Mouse (Mus musculus) forebrain, embryonic 11.5 days (tissue): ENCODE results near the gene Tmtc2. TPM values are rescaled to one million over a fixed set of nuclear protein-coding genes. Genes with fewer than 3 reads are reported as not detected.

Experiments
- ATAC-seq: fragments of 200-750 bp; cut with Nextera tagmentation; replicated peaks from 2 replicates; pipeline ENCODE4 v1.8.0; 2017; ENCODE audit warnings: moderate TSS enrichment; ENCODE audit not compliant: low FRiP score
- DNase-seq: peaks from one replicate; pipeline ENCODE4 v3.0.0-alpha.2; 2017; ENCODE audit warnings: low spot score
- H3K27ac ChIP-seq: fragments of 300-500 bp; sonication (generic); 2 replicates; pipeline ENCODE4 v1.5.1; 2014; ENCODE audit warnings: low read depth, low read length
- H3K27me3 ChIP-seq: fragments of 300-500 bp; sonication (generic); 2 replicates; pipeline ENCODE4 v1.6.1; 2014; ENCODE audit warnings: mild to moderate bottlenecking, low read length, mixed read lengths; ENCODE audit not compliant: control insufficient read depth, insufficient read depth
- H3K36me3 ChIP-seq: fragments of 300-500 bp; sonication (generic); 2 replicates; pipeline ENCODE4 v1.6.1; 2014; ENCODE audit warnings: mild to moderate bottlenecking, low read length, moderate library complexity, mixed read lengths; ENCODE audit not compliant: control insufficient read depth, insufficient read depth
- H3K4me1 ChIP-seq: fragments of 300-500 bp; sonication (generic); replicated peaks from 2 replicates; pipeline ENCODE4 v1.6.1; 2014; ENCODE audit warnings: low read length, mixed read lengths; ENCODE audit not compliant: control insufficient read depth, insufficient read depth
- H3K4me2 ChIP-seq: fragments of 300-500 bp; sonication (generic); 2 replicates; pipeline ENCODE4 v1.6.1; 2014; ENCODE audit warnings: low read depth, mild to moderate bottlenecking, low read length, moderate library complexity, mixed read lengths; ENCODE audit not compliant: severe bottlenecking
- H3K4me3 ChIP-seq: fragments of 300-500 bp; sonication (generic); 2 replicates; pipeline ENCODE4 v1.5.1; 2014; ENCODE audit warnings: low read depth, low read length
- H3K9ac ChIP-seq: fragments of 300-500 bp; sonication (generic); 2 replicates; pipeline ENCODE4 v1.6.1; 2014; ENCODE audit warnings: low read length
- H3K9me3 ChIP-seq: fragments of 300-500 bp; sonication (generic); 2 replicates; pipeline ENCODE4 v1.6.1; 2016; ENCODE audit warnings: low read length, mixed read lengths; ENCODE audit not compliant: control insufficient read depth
- WGBS: fragments of 180-500 bp; shearing (Covaris S2); extraction: QIAGEN DNeasy Blood & Tissue Kit; methylation state at CpG from one replicate; pipeline ENCODE4 v1.1.7; 2014; 5-methylcytosine and 5-hydroxymethylcytosine counted together
- polyA plus RNA-seq: library from polyadenylated mRNA; unstranded; fragments of >200 nt; fragmentation: Nextera tagmentation; extraction: Ambion mirVana; gene quantifications from 2 replicates; pipeline ENCODE4 v1.2.1, GENCODE M21; 2014

Gene Tmtc2
- polyA plus RNA-seq, 1 experiment from 2014 or later, result 4.0 TPM

GRCm38 (mm10) chr10:105574695-105575660 lies 727 bp upstream of the Tmtc2 start:
- no peaks in the 10 kb centered on the region for H3K36me3 ChIP-seq
- peak overlapping the region; percentile 24 for H3K9ac ChIP-seq
- under 1% methylated on average over 44 of the region's 44 CpGs for WGBS
- H3K27me3 ChIP-seq, result peaks cover 9% of the 10 kb centered on the region; the same call in 1 of the 2 replicates
- no peak overlapping the region for H3K27ac ChIP-seq
- H3K4me1 ChIP-seq, result 0 out of 2 replicates have a peak, but pooled peaks cover 1% of the 10 kb centered on the region
- no peaks in the 10 kb centered on the region for H3K9me3 ChIP-seq
- peak overlapping the region; percentile 53 for H3K4me3 ChIP-seq
- peak overlapping the region; percentile 82 for H3K4me2 ChIP-seq
- ATAC-seq (peak; percentile 81), DNase-seq (peak; percentile 96)

GRCm38 (mm10) chr10:105573306-105573907 lies 844 bp downstream of the Tmtc2 start:
- Histone ChIP-seq H3K9ac (peak overlapping the region; percentile 64), H3K4me3 (peak overlapping the region; percentile 53), H3K36me3 (no peaks in the 10 kb centered on the region), H3K27me3 (peaks cover 9% of the 10 kb centered on the region; the same call in 1 of the 2 replicates), H3K9me3 (no peaks in the 10 kb centered on the region), H3K4me2 (peak overlapping the region; percentile 82), H3K27ac (no peak overlapping the region), H3K4me1 (0 out of 2 replicates have a peak, but pooled peaks cover 1% of the 10 kb centered on the region)
- WGBS, result under 1% methylated on average over 37 of the region's 37 CpGs
- ATAC-seq, result peak; percentile 8
- no peak for DNase-seq

DNA sequence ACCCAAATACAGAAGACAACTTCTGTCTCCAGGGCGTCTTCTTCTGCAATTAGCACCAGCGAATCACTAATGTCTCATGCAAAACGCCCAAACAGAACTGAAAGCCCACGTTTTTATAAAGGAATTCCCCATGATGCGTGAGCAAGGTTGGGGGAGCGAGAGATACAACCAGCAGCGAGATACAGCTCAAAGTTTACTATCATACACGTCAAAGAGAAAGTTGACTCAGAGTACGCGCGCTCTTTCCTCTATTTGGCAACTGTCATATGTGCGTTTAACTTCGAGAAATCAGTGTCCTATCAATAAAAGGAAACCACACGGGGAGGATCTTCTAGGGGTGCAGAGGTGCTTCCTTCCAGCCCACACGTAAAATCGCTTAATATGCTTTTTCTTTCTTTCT lies 1.4 kb downstream of the Tmtc2 start:
- no peaks in the 10 kb centered on the region for H3K9me3 ChIP-seq
- WGBS, result 2% methylated on average over 16 of the region's 16 CpGs
- H3K36me3 ChIP-seq, result no peaks in the 10 kb centered on the region
- 0 out of 2 replicates have a peak, but pooled peaks cover 1% of the 10 kb centered on the region for H3K4me1 ChIP-seq
- no peak overlapping the region for H3K27ac ChIP-seq
- ATAC-seq, result no peak
- 0 out of 2 replicates have a peak overlapping the region, but pooled peaks have one; percentile 21 for H3K9ac ChIP-seq
- H3K4me3 ChIP-seq, result peak overlapping the region; percentile 53
- DNase-seq, result peak; percentile 50
- peaks cover 9% of the 10 kb centered on the region; the same call in 1 of the 2 replicates for H3K27me3 ChIP-seq
- H3K4me2 ChIP-seq, result peak overlapping the region; percentile 82

GRCm38 (mm10) chr10:105572301-105572700 lies 1.9 kb downstream of the Tmtc2 start:
- Histone ChIP-seq H3K4me1 (0 out of 2 replicates have a peak, but pooled peaks cover 1% of the 10 kb centered on the region), H3K9ac (no peak overlapping the region), H3K27me3 (peaks cover 9% of the 10 kb centered on the region; the same call in 1 of the 2 replicates), H3K27ac (no peak overlapping the region), H3K9me3 (no peaks in the 10 kb centered on the region), H3K4me3 (peak overlapping the region; percentile 53), H3K4me2 (peak overlapping the region; percentile 82), H3K36me3 (no peaks in the 10 kb centered on the region)
- no peak for ATAC-seq
- WGBS, result 23% methylated on average over 7 of the region's 7 CpGs
- DNase-seq, result no peak

GRCm38 (mm10) chr10:105571831-105572230 lies 2.4 kb downstream of the Tmtc2 start:
- no peaks in the 10 kb centered on the region for H3K36me3 ChIP-seq
- no peak for DNase-seq
- 59% methylated on average over 4 of the region's 4 CpGs for WGBS
- no peak overlapping the region for H3K9ac ChIP-seq
- H3K27ac ChIP-seq, result no peak overlapping the region
- peak overlapping the region; percentile 82 for H3K4me2 ChIP-seq
- no peaks in the 10 kb centered on the region for H3K9me3 ChIP-seq
- no peak for ATAC-seq
- peak overlapping the region; percentile 53; the same call in 1 of the 2 replicates for H3K4me3 ChIP-seq
- H3K27me3 ChIP-seq, result peaks cover 9% of the 10 kb centered on the region; the same call in 1 of the 2 replicates
- 0 out of 2 replicates have a peak, but pooled peaks cover 1% of the 10 kb centered on the region for H3K4me1 ChIP-seq

GRCm38 (mm10) chr10:105571019-105571418 lies 3.2 kb downstream of the Tmtc2 start:
- Histone ChIP-seq H3K4me3 (no peak overlapping the region), H3K4me2 (no peak overlapping the region), H3K9ac (no peak overlapping the region), H3K27me3 (peaks cover 9% of the 10 kb centered on the region; the same call in 1 of the 2 replicates), H3K9me3 (no peaks in the 10 kb centered on the region), H3K4me1 (0 out of 2 replicates have a peak, but pooled peaks cover 1% of the 10 kb centered on the region), H3K27ac (no peak overlapping the region), H3K36me3 (no peaks in the 10 kb centered on the region)
- 79% methylated on average over 8 of the region's 8 CpGs for WGBS
- no peak for DNase-seq
- no peak for ATAC-seq

- no peak for DNase-seq
- Histone ChIP-seq H3K27ac (no peak overlapping the region), H3K27me3 (peaks cover 9% of the 10 kb centered on the region; the same call in 1 of the 2 replicates), H3K36me3 (no peaks in the 10 kb centered on the region), H3K4me1 (0 out of 2 replicates have a peak, but pooled peaks cover 1% of the 10 kb centered on the region), H3K9ac (no peak overlapping the region), H3K9me3 (no peaks in the 10 kb centered on the region), H3K4me2 (no peak overlapping the region), H3K4me3 (no peak overlapping the region)
- ATAC-seq, result no peak
- 91% methylated on average over 4 of the region's 4 CpGs for WGBS
Observed at GRCm38 (mm10) chr10:105569573-105569972, 4.7 kb downstream of the Tmtc2 start.

GRCm38 (mm10) chr10:105567825-105568531 lies 6.3 kb downstream of the Tmtc2 start:
- Histone ChIP-seq H3K9ac (no peak overlapping the region), H3K27ac (no peak overlapping the region), H3K27me3 (peaks cover 9% of the 10 kb centered on the region; the same call in 1 of the 2 replicates), H3K9me3 (no peaks in the 10 kb centered on the region), H3K4me2 (no peak overlapping the region), H3K4me1 (0 out of 2 replicates have a peak, but pooled peaks cover 1% of the 10 kb centered on the region), H3K4me3 (no peak overlapping the region), H3K36me3 (no peaks in the 10 kb centered on the region)
- no peak for DNase-seq
- ATAC-seq, result no peak
- 90% methylated on average over 8 of the region's 8 CpGs for WGBS
